Mouse (Mus musculus): ENCODE measurements around the gene Rab4a.

DNA sequence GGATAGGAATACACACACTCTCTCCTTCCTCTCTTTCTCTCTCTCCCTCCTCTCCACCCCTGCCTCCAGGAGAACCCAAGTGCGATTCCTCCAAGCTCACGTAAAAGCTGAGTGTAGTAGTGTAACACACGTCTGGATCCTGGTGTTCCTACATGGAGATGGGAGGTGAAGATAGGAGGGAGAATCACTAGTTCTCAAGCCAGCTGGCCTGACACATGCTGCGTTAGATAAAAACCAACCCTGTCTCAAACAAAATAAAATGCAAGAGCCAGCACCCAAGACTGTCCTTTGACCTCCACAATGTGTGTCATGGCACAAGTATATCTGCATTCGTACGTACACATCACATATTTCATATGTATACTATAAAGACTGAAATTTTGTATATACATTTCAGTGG, 15.0 kb downstream of the Rab4a start:
- TF ChIP-seq CTCF (IDR thresholded peaks at IDR 0.05; ENCODE audit: insufficient read depth, low read depth, low read length) (no peak), POLR2A (IDR thresholded peaks at IDR 0.05; ENCODE audit: insufficient read depth, low read depth, low read length) (no peak)

Measured in olfactory bulb, adult 2 months (tissue).